Mouse (Mus musculus): ENCODE data around the gene Morn1. TPM values are rescaled to one million over a fixed set of nuclear protein-coding genes. Genes with fewer than 3 reads are reported as not detected.

The Morn1 gene
- total and polyA plus RNA-seq, 2 experiments from 2014 or later = 3.3 to 8.6 TPM

DNA sequence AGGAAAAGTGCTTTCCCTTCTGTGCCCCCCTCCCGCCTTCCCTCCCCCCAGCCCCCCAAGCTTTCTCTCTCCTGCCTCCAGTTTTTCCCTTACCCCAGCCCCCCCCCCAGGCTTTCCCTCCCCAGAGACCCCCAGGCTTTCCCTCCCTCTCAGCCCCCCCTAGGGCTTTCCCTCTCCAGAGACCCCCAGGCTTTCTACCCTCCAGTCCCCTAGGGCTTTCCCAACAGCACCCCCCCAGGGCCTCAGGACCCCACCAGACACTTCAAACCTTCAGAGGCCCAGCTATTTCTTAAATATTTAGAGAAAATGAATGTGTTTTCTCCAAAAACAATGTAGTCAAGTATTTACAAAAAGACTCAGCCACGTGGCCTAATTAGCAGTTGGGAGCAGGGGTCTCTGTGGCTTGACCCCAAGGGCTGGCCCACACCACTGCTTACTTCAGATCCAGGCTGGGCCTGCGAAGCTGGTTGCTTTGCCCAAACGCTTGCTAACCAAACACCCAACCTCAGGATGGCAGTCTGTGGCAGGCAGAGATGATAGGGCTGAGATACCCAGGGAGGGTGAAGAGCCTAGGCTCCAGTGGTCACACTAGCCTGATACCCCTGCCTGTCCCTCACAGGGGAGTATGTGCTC, 58.3 kb downstream of the Morn1 start:
- no peak for DNase-seq (ENCODE audit: low spot score)

GRCm38 (mm10) chr4:155146107-155146823, 59.9 kb downstream of the Morn1 start:
- no peak for DNase-seq (ENCODE audit: low spot score)
- Histone ChIP-seq H3K4me1 (ENCODE audit: insufficient read depth, low read length) (peaks cover 22% of the 10 kb centered on the region; the same call in 1 of the 2 replicates), H3K27ac (ENCODE audit: low read depth, low read length) (no peak overlapping the region), H3K36me3 (ENCODE audit: insufficient read depth, low read length) (no peaks in the 10 kb centered on the region), H3K4me2 (ENCODE audit: low read depth, low read length, poor library complexity, severe bottlenecking) (no peak overlapping the region), H3K9me3 (ENCODE audit: low read length) (no peaks in the 10 kb centered on the region), H3K9ac (replicated peaks; ENCODE audit: low read length, poor library complexity, severe bottlenecking) (no peak overlapping the region), H3K27me3 (ENCODE audit: insufficient read depth, low read length) (no peaks in the 10 kb centered on the region), H3K4me3 (ENCODE audit: low read depth, low read length) (no peak overlapping the region)
- WGBS = 71% methylated on average over 14 of the region's 14 CpGs
- ATAC-seq (ENCODE audit: low FRiP score) = no peak
- TF ChIP-seq CTCF (IDR thresholded peaks at IDR 0.05) = no peak

More for the DNA sequence above, 58.3 kb downstream of the Morn1 start:
- Histone ChIP-seq H3K27me3 (ENCODE audit: insufficient read depth, low read length) (no peaks in the 10 kb centered on the region), H3K4me1 (ENCODE audit: insufficient read depth, low read length) (peaks cover 11% of the 10 kb centered on the region; the same call in 1 of the 2 replicates), H3K4me3 (ENCODE audit: low read depth, low read length) (no peak overlapping the region), H3K36me3 (ENCODE audit: insufficient read depth, low read length) (no peaks in the 10 kb centered on the region), H3K9me3 (ENCODE audit: low read length) (no peaks in the 10 kb centered on the region), H3K27ac (ENCODE audit: low read depth, low read length) (peak overlapping the region; percentile 64), H3K9ac (replicated peaks; ENCODE audit: low read length, poor library complexity, severe bottlenecking) (no peak overlapping the region), H3K4me2 (ENCODE audit: low read depth, low read length, poor library complexity, severe bottlenecking) (no peak overlapping the region)
- ATAC-seq (ENCODE audit: low FRiP score) = no peak
- WGBS = 51% methylated on average over 3 of the region's 4 CpGs
- peak; percentile 29 for TF ChIP-seq CTCF (IDR thresholded peaks at IDR 0.05)

DNA sequence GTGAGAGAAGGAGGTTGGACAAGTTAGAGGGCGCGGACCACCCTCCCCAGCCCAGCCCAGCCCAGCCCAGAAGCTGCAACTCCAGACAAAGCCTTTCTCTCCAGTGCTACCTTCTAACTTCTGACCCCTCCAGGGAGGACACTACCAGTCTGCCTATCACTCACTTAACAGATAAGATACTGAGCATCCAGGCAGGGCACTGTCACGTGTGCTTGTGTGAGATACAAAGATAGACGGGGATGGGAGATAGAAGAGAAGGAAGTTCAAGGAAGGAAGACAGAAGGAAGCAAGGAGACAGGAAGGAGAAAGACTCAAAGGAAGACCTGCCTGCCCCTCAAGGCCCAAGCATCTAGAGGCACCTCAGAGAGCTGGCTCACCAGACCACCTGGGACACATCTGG, 62.1 kb downstream of the Morn1 start:
- no peak overlapping the region for H3K27ac ChIP-seq (ENCODE audit: low read depth, low read length)
- H3K27me3 ChIP-seq (ENCODE audit: insufficient read depth, low read length) = no peaks in the 10 kb centered on the region
- 95% methylated on average over 4 of the region's 4 CpGs for WGBS
- TF ChIP-seq CTCF (IDR thresholded peaks at IDR 0.05) = no peak
- no peak overlapping the region for H3K4me3 ChIP-seq (ENCODE audit: low read depth, low read length)
- H3K9me3 ChIP-seq (ENCODE audit: low read length) = no peaks in the 10 kb centered on the region
- no peak overlapping the region for H3K4me2 ChIP-seq (ENCODE audit: low read depth, low read length, poor library complexity, severe bottlenecking)
- DNase-seq (ENCODE audit: low spot score) (no peak), ATAC-seq (ENCODE audit: low FRiP score) (no peak)
- H3K36me3 ChIP-seq (ENCODE audit: insufficient read depth, low read length) = no peaks in the 10 kb centered on the region
- H3K4me1 ChIP-seq (ENCODE audit: insufficient read depth, low read length) = peaks cover 19% of the 10 kb centered on the region; the same call in 1 of the 2 replicates
- H3K9ac ChIP-seq (replicated peaks; ENCODE audit: low read length, poor library complexity, severe bottlenecking) = no peak overlapping the region

GRCm38 (mm10) chr4:155148910-155149698, 62.7 kb downstream of the Morn1 start:
- H3K9ac ChIP-seq (replicated peaks; ENCODE audit: low read length, poor library complexity, severe bottlenecking) = no peak overlapping the region
- ATAC-seq (ENCODE audit: low FRiP score) (no peak), DNase-seq (ENCODE audit: low spot score) (peak; percentile 39)
- TF ChIP-seq CTCF (IDR thresholded peaks at IDR 0.05) = no peak
- no peaks in the 10 kb centered on the region for H3K9me3 ChIP-seq (ENCODE audit: low read length)
- H3K36me3 ChIP-seq (ENCODE audit: insufficient read depth, low read length) = no peaks in the 10 kb centered on the region
- 74% methylated on average over 8 of the region's 8 CpGs for WGBS
- H3K27ac ChIP-seq (ENCODE audit: low read depth, low read length) = no peak overlapping the region
- no peak overlapping the region for H3K4me2 ChIP-seq (ENCODE audit: low read depth, low read length, poor library complexity, severe bottlenecking)
- no peaks in the 10 kb centered on the region for H3K27me3 ChIP-seq (ENCODE audit: insufficient read depth, low read length)
- peaks cover 13% of the 10 kb centered on the region; the same call in 1 of the 2 replicates for H3K4me1 ChIP-seq (ENCODE audit: insufficient read depth, low read length)
- no peak overlapping the region for H3K4me3 ChIP-seq (ENCODE audit: low read depth, low read length)

GRCm38 (mm10) chr4:155149941-155150275, 63.5 kb downstream of the Morn1 start:
- 0 out of 2 replicates have a peak, but pooled peaks cover 11% of the 10 kb centered on the region for H3K4me1 ChIP-seq (ENCODE audit: insufficient read depth, low read length)
- no peaks in the 10 kb centered on the region for H3K9me3 ChIP-seq (ENCODE audit: low read length)
- TF ChIP-seq CTCF (IDR thresholded peaks at IDR 0.05) = no peak
- no peak for DNase-seq (ENCODE audit: low spot score)
- H3K27ac ChIP-seq (ENCODE audit: low read depth, low read length) = no peak overlapping the region
- H3K9ac ChIP-seq (replicated peaks; ENCODE audit: low read length, poor library complexity, severe bottlenecking) = no peak overlapping the region
- H3K36me3 ChIP-seq (ENCODE audit: insufficient read depth, low read length) = peaks cover 2% of the 10 kb centered on the region
- 0 out of 2 replicates have a peak overlapping the region, but pooled peaks have one; percentile 39 for H3K4me3 ChIP-seq (ENCODE audit: low read depth, low read length)
- H3K4me2 ChIP-seq (ENCODE audit: low read depth, low read length, poor library complexity, severe bottlenecking) = peak overlapping the region; percentile 80
- H3K27me3 ChIP-seq (ENCODE audit: insufficient read depth, low read length) = no peaks in the 10 kb centered on the region
- 80% methylated on average over 6 of the region's 6 CpGs for WGBS
- no peak for ATAC-seq (ENCODE audit: low FRiP score)
